In the genomic region with DNA sequence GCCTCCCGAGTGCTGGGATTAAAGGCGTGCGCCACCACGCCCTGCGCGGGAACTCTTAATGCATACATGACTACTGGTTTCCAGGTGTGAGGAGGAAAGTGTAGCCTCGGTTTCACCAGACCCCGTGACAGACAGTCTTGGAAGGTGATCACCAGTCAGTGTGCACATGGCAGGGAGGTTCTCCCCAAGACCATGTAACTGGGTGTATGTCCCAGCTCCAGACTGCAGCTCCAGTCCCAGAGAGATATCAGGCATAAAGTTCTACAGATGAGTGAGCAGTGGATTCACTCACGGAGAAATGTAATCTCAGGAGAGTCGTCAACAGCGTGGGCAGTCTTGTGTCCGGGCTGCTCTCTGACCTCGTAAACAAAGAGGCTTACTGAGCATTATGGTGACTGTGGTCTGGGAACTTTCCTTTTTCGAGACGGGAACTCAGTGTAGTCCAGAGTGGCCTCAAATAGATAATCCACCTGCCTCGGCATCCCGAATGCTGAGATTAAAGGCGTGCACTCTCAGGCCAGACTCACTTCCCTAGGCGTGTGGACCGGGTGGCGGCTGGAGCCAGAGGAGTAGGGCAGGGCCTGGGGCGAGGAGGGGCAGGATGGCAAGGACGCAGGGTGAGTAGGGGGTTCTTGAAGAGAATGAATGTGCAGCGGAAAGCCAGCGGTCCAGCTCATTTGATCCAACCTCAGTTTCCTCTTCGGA, we compare ENCODE assay signal across 8 mouse cellular contexts. TPM values are rescaled to one million over a fixed set of nuclear protein-coding genes. Genes with fewer than 3 reads are reported as not detected.
DNase-seq lines count a peak whose midpoint lies in the region; ATAC-seq and TF ChIP-seq lines count a peak whose summit lies in the region.

No protein-coding gene starts in this region.

- no peak for TF ChIP-seq CTCF in cerebellum, adult 2 months (IDR thresholded peaks at IDR 0.05; ENCODE audit: borderline replicate concordance, insufficient read depth, low read depth, low read length)
- TF ChIP-seq CTCF in thymus, adult 2 months (IDR thresholded peaks at IDR 0.05; ENCODE audit: borderline replicate concordance, control insufficient read depth, extremely low read depth, insufficient read depth, low read length, poor library complexity) = no peak

- no peaks in the 10 kb centered on the region for H3K27me3 ChIP-seq in cerebellum, adult 2 months (ENCODE audit: control insufficient read depth, insufficient read depth, low read length)
- H3K27me3 ChIP-seq in thymus, adult 2 months (ENCODE audit: control insufficient read depth, insufficient read depth, low read length) = no peaks in the 10 kb centered on the region
- no peaks in the 10 kb centered on the region for H3K27me3 ChIP-seq in limb, embryonic 10.5 days (ENCODE audit: low read depth, poor library complexity, severe bottlenecking)
- no peaks in the 10 kb centered on the region for H3K27me3 ChIP-seq in neural tube, embryonic 14.5 days (ENCODE audit: control insufficient read depth, insufficient read depth, low read length)

- peak overlapping the region; percentile 23 for H3K27ac ChIP-seq in cerebellum, adult 2 months (ENCODE audit: insufficient read depth, low read length)
- 0 out of 2 replicates have a peak overlapping the region, but pooled peaks have one; percentile 4 for H3K27ac ChIP-seq in thymus, adult 2 months (ENCODE audit: control insufficient read depth, insufficient read depth, low read length)
- peak overlapping the region; percentile 92 for H3K27ac ChIP-seq in limb, embryonic 10.5 days
- H3K27ac ChIP-seq in neural tube, embryonic 14.5 days (ENCODE audit: low read depth, low read length) = peak overlapping the region; percentile 94

- no peak for TF ChIP-seq POLR2A in cerebellum, adult 2 months (IDR thresholded peaks at IDR 0.05; ENCODE audit: borderline replicate concordance, insufficient read depth, low read length)
- no peak for TF ChIP-seq POLR2A in thymus, adult 2 months (IDR thresholded peaks at IDR 0.05; ENCODE audit: control insufficient read depth, extremely low read depth, insufficient read depth, low read length, poor library complexity)

- H3K4me1 ChIP-seq in cerebellum, adult 2 months (ENCODE audit: control insufficient read depth, insufficient read depth, low read length) = peaks cover 13% of the 10 kb centered on the region
- peaks cover 11% of the 10 kb centered on the region for H3K4me1 ChIP-seq in thymus, adult 2 months (replicated peaks; ENCODE audit: control insufficient read depth, insufficient read depth, low read length)
- peaks cover 29% of the 10 kb centered on the region for H3K4me1 ChIP-seq in limb, embryonic 10.5 days
- peaks cover 17% of the 10 kb centered on the region for H3K4me1 ChIP-seq in neural tube, embryonic 14.5 days (ENCODE audit: control insufficient read depth, insufficient read depth, low read length)

- H3K9ac ChIP-seq in neural tube, embryonic 14.5 days (replicated peaks; ENCODE audit: low read depth, low read length) = peak overlapping the region; percentile 80

- H3K36me3 ChIP-seq in thymus, adult 2 months (ENCODE audit: control insufficient read depth, insufficient read depth, low read length) = peaks cover 18% of the 10 kb centered on the region; the same call in 1 of the 2 replicates
- peaks cover 39% of the 10 kb centered on the region for H3K36me3 ChIP-seq in limb, embryonic 10.5 days
- H3K36me3 ChIP-seq in neural tube, embryonic 14.5 days (ENCODE audit: control insufficient read depth, insufficient read depth, low read length) = peaks cover 22% of the 10 kb centered on the region

- H3K4me2 ChIP-seq in neural tube, embryonic 14.5 days (ENCODE audit: low read depth, low read length) = peak overlapping the region; percentile 74

- peak overlapping the region; percentile 58 for H3K4me3 ChIP-seq in cerebellum, adult 2 months (replicated peaks; ENCODE audit: insufficient read depth, low read depth, low read length)
- H3K4me3 ChIP-seq in thymus, adult 2 months (ENCODE audit: control insufficient read depth, insufficient read depth, low read length) = peak overlapping the region; percentile 93
- H3K4me3 ChIP-seq in limb, embryonic 10.5 days = peak overlapping the region; percentile 85
- peak overlapping the region; percentile 78 for H3K4me3 ChIP-seq in neural tube, embryonic 14.5 days (ENCODE audit: low read depth, low read length)

- WGBS in cerebellum, adult 2 months = 23% methylated on average over 26 of the region's 26 CpGs
- WGBS in thymus, adult 2 months = 22% methylated on average over 26 of the region's 26 CpGs
- WGBS in limb, embryonic 10.5 days = 26% methylated on average over 26 of the region's 26 CpGs
- WGBS in neural tube, embryonic 14.5 days = 25% methylated on average over 26 of the region's 26 CpGs

- no peaks in the 10 kb centered on the region for H3K9me3 ChIP-seq in limb, embryonic 10.5 days (replicated peaks)
- no peaks in the 10 kb centered on the region for H3K9me3 ChIP-seq in neural tube, embryonic 14.5 days (ENCODE audit: control insufficient read depth, low read length)

- peak; percentile 64 for ATAC-seq in neural tube, embryonic 14.5 days (ENCODE audit: low read depth)

- DNase-seq in cerebellum, adult 2 months = no peak
- no peak for DNase-seq in cerebellum, adult 11-12 months
- no peak for DNase-seq in thymus, adult 2 months
- DNase-seq in thymus, postnatal 0 days (ENCODE audit: low spot score) = no peak
- no peak for DNase-seq in limb, embryonic 10.5 days (ENCODE audit: low spot score)
- no peak for DNase-seq in left cerebral cortex, adult 11 months (ENCODE audit: low spot score)
- DNase-seq in adrenal gland, adult 8-10 months = no peak

RNA-seq across cellular contexts. Expression of a gene that starts 0.7 kb away (rescaled TPM):
- polyA plus RNA-seq in cerebellum, adult 2 months (2012; rRNA removed) = 1,729 and 1,776 TPM in 2 replicates
- 3,034 and 4,273 TPM in 2 replicates for polyA plus RNA-seq in thymus, adult 2 months (2012; rRNA removed)
- polyA plus RNA-seq in thymus, postnatal 0 days (2015; fragmentation: Nextera tagmentation; extraction: Ambion mirVana) = 928 and 961 TPM in 2 replicates
- polyA plus RNA-seq in limb, embryonic 10.5 days (2016; fragmentation: Nextera tagmentation; extraction: Ambion mirVana) = 530 and 637 TPM in 2 replicates
- 398 and 421 TPM in 2 replicates for polyA plus RNA-seq in neural tube, embryonic 14.5 days (2014; fragmentation: Nextera tagmentation; extraction: Ambion mirVana)
- 1,000 to 10,000 TPM in 1 of 4 experiments, 100 to 1,000 TPM in 3; 772 to 1,010 (median 917) TPM for total RNA-seq in adrenal gland, adult 8-10 months (2022)

RNA-seq across cellular contexts. Expression of a gene that starts 16.8 kb away (rescaled TPM):
- 46.3 and 51.7 TPM in 2 replicates for polyA plus RNA-seq in cerebellum, adult 2 months (2012; rRNA removed)
- polyA plus RNA-seq in thymus, adult 2 months (2012; rRNA removed) = 25.7 and 27.3 TPM in 2 replicates
- 6.4 and 7.1 TPM in 2 replicates for polyA plus RNA-seq in thymus, postnatal 0 days (2015; fragmentation: Nextera tagmentation; extraction: Ambion mirVana)
- 14.6 and 16.4 TPM in 2 replicates for polyA plus RNA-seq in limb, embryonic 10.5 days (2016; fragmentation: Nextera tagmentation; extraction: Ambion mirVana)
- polyA plus RNA-seq in neural tube, embryonic 14.5 days (2014; fragmentation: Nextera tagmentation; extraction: Ambion mirVana) = 32.9 and 33.3 TPM in 2 replicates
- total RNA-seq in adrenal gland, adult 8-10 months (2022) = 10 to 100 TPM; 13.6 to 17.0 (median 15.1) TPM

RNA-seq across cellular contexts. Expression of a gene that starts 30.8 kb away (rescaled TPM):
- 6.4 and 7.0 TPM in 2 replicates for polyA plus RNA-seq in cerebellum, adult 2 months (2012; rRNA removed)
- polyA plus RNA-seq in thymus, adult 2 months (2012; rRNA removed) = 9.2 and 13.1 TPM in 2 replicates
- polyA plus RNA-seq in thymus, postnatal 0 days (2015; fragmentation: Nextera tagmentation; extraction: Ambion mirVana) = 4.8 and 6.6 TPM in 2 replicates
- 18.1 and 18.2 TPM in 2 replicates for polyA plus RNA-seq in limb, embryonic 10.5 days (2016; fragmentation: Nextera tagmentation; extraction: Ambion mirVana)
- 1.2 and 2.0 TPM in 2 replicates for polyA plus RNA-seq in neural tube, embryonic 14.5 days (2014; fragmentation: Nextera tagmentation; extraction: Ambion mirVana)
- 10 to 100 TPM; 27.7 to 97.1 (median 46.8) TPM for total RNA-seq in adrenal gland, adult 8-10 months (2022)

RNA-seq across cellular contexts. Expression of a gene that starts 33.2 kb away (rescaled TPM):
- polyA plus RNA-seq in cerebellum, adult 2 months (2012; rRNA removed) = not detected in 2 replicates
- polyA plus RNA-seq in thymus, adult 2 months (2012; rRNA removed) = 0.36 and 0.59 TPM in 2 replicates
- 0.05 TPM in 1 of 2 replicates, not detected in the other for polyA plus RNA-seq in thymus, postnatal 0 days (2015; fragmentation: Nextera tagmentation; extraction: Ambion mirVana)
- 0.50 and 0.78 TPM in 2 replicates for polyA plus RNA-seq in limb, embryonic 10.5 days (2016; fragmentation: Nextera tagmentation; extraction: Ambion mirVana)
- not detected in 2 replicates for polyA plus RNA-seq in neural tube, embryonic 14.5 days (2014; fragmentation: Nextera tagmentation; extraction: Ambion mirVana)
- not detected for total RNA-seq in adrenal gland, adult 8-10 months (2022)

Comparison
In these comparisons a context has a peak if more than half of its experiments do, and no peak if none do; other contexts are left out.
1. H3K27ac ChIP-seq: peak in every context shown above with its lines; median percentile 94 in neural tube, embryonic 14.5 days; 92 in limb, embryonic 10.5 days; 23 in cerebellum, adult 2 months; 4 in thymus, adult 2 months.